Mouse (Mus musculus) liver, postnatal 0 days (tissue): ENCODE results near the gene Ror1. TPM values are rescaled to one million over a fixed set of nuclear protein-coding genes. Genes with fewer than 3 reads are reported as not detected.

Experiments used
- ATAC-seq: fragments of 200-750 bp; cut with Nextera tagmentation; 2 replicates; pipeline ENCODE4 v1.8.0; 2017; ENCODE audit warnings: mild to moderate bottlenecking, moderate library complexity
- DNase-seq: peaks from one replicate; pipeline ENCODE4 v3.0.0-alpha.2; 2016
- H3K27ac ChIP-seq: fragments of 300-500 bp; sonication (generic); 2 replicates; pipeline ENCODE4 v1.5.1; 2014; ENCODE audit warnings: antibody characterized with exemption, moderate library complexity, mild to moderate bottlenecking, low read depth
- H3K27me3 ChIP-seq: fragments of 300-500 bp; sonication (generic); 2 replicates; pipeline ENCODE4 v1.6.1; 2014; ENCODE audit warnings: low read length, control low read depth, mixed read lengths; ENCODE audit not compliant: insufficient read depth
- H3K36me3 ChIP-seq: fragments of 300-500 bp; sonication (generic); replicated peaks from 2 replicates; pipeline ENCODE4 v1.6.1; 2014; ENCODE audit warnings: mild to moderate bottlenecking, control low read depth, low read length, moderate library complexity, mixed read lengths; ENCODE audit not compliant: insufficient read depth
- H3K4me1 ChIP-seq: fragments of 300-500 bp; sonication (generic); 2 replicates; pipeline ENCODE4 v1.6.1; 2014; ENCODE audit warnings: antibody characterized with exemption, mild to moderate bottlenecking, control low read depth; ENCODE audit not compliant: insufficient read depth
- H3K4me2 ChIP-seq: fragments of 300-500 bp; sonication (generic); 2 replicates; pipeline ENCODE4 v1.6.1; 2014; ENCODE audit warnings: low read depth, mild to moderate bottlenecking, low read length, moderate library complexity, mixed read lengths
- H3K4me3 ChIP-seq: fragments of 300-500 bp; sonication (generic); 2 replicates; pipeline ENCODE4 v1.5.1; 2014; ENCODE audit warnings: low read depth, low read length
- H3K9ac ChIP-seq: fragments of 300-500 bp; sonication (generic); replicated peaks from 2 replicates; pipeline ENCODE4 v1.6.1; 2014; ENCODE audit warnings: mild to moderate bottlenecking, moderate library complexity
- H3K9me3 ChIP-seq: fragments of 300-500 bp; sonication (generic); 2 replicates; pipeline ENCODE4 v1.6.1; 2016; ENCODE audit warnings: mild to moderate bottlenecking, control low read depth, low read length, mixed read lengths
- CTCF ChIP-seq: sonication (generic); IDR thresholded peaks from 2 replicates; pipeline ENCODE4 v1.5.1; 2016; ENCODE audit warnings: antibody characterized with exemption, low read depth
- EP300 ChIP-seq: IDR thresholded peaks from 2 replicates; pipeline ENCODE4 v1.6.1; 2016; ENCODE audit warnings: antibody characterized with exemption, low read depth, mild to moderate bottlenecking
- WGBS: fragments of 180-500 bp; shearing (Covaris S2); extraction: QIAGEN DNeasy Blood & Tissue Kit; methylation state at CpG from one replicate; pipeline ENCODE4 v1.1.7; 2014; ENCODE audit not compliant: insufficient replicate concordance; 5-methylcytosine and 5-hydroxymethylcytosine counted together
- polyA plus RNA-seq: library from polyadenylated mRNA; unstranded; fragments of >200 nt; fragmentation: Nextera tagmentation; extraction: Ambion mirVana; gene quantifications from 2 replicates; pipeline ENCODE4 v1.2.1, GENCODE M21; 2015

Ror1 gene
- polyA plus RNA-seq, 1 experiment from 2014 or later: 0.29 TPM

DNA sequence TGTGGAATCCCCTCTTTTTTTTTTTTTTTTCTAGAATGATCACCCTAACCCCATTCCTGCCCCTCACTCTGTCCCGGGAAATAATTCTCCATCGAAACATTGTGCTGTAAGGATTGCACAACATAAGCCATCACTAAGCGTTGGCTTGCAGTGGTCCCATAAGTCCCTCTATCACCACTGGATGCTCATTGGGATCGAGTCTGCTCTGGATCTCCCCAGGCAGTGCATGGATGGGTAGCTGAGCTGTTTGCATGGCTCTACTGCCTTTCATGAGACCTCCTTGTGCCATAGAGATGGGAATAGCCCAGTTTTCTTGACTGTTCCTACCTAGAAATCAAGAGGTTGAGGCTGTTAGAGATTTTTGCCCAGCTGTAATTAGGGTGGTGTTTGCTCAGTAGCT is 13.0 kb downstream of the Ror1 start:
- WGBS: 76% methylated on average over 4 of the region's 4 CpGs
- no peak overlapping the region for H3K4me3 ChIP-seq
- H3K36me3 ChIP-seq: no peaks in the 10 kb centered on the region
- H3K9me3 ChIP-seq: no peaks in the 10 kb centered on the region
- ATAC-seq (no peak), DNase-seq (no peak)
- TF ChIP-seq CTCF: no peak
- no peak for TF ChIP-seq EP300
- H3K9ac ChIP-seq: no peak overlapping the region
- H3K4me1 ChIP-seq: no peaks in the 10 kb centered on the region
- no peaks in the 10 kb centered on the region for H3K27me3 ChIP-seq
- no peak overlapping the region for H3K4me2 ChIP-seq
- H3K27ac ChIP-seq: no peak overlapping the region

DNA sequence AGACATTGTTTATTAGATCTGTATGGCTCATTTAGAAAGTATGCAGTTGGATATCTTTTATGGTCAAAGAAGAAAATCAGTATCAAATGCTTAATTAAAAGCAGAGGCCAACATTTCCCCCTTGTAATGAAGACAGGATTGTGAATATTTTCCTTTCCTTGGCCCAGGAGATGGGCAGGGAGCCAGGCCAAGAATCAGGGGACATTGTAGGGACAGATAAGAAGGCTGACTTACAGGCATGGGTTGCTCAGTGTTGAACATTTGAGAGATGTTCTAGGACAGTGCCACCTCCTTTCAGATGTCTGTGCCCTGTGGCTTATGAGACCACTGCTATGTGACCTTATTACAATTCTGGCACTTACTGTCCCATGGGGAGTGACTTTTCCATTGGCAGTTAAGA is 18.6 kb downstream of the Ror1 start:
- Histone ChIP-seq H3K9me3 (no peaks in the 10 kb centered on the region), H3K4me3 (no peak overlapping the region), H3K4me1 (no peaks in the 10 kb centered on the region), H3K36me3 (no peaks in the 10 kb centered on the region), H3K4me2 (no peak overlapping the region), H3K27me3 (no peaks in the 10 kb centered on the region), H3K27ac (no peak overlapping the region), H3K9ac (no peak overlapping the region)
- ATAC-seq (no peak), DNase-seq (no peak)
- no peak for TF ChIP-seq CTCF
- TF ChIP-seq EP300: no peak

DNA sequence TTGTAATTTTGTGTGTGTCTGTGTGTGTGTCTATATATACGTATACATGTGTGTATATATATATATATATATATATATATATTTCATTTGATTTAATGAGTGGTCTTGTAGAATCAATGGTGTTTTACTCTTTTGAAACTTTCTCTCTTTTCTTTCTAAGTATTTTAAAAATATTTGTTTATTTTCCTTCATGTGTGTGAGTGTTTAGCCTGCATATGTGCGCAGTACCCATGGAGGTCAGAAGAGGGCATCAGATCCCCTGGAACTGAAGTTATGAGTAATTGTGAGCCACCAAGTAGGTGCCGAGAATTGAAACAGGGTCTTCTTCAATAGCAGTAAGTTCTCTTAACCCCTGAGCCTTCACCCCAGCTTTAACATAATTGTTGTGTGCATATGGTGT is 20.8 kb downstream of the Ror1 start:
- DNase-seq (no peak), ATAC-seq (no peak)
- Histone ChIP-seq H3K27me3 (no peaks in the 10 kb centered on the region), H3K4me2 (no peak overlapping the region), H3K9me3 (no peaks in the 10 kb centered on the region), H3K9ac (no peak overlapping the region), H3K27ac (no peak overlapping the region), H3K36me3 (no peaks in the 10 kb centered on the region), H3K4me3 (no peak overlapping the region), H3K4me1 (no peaks in the 10 kb centered on the region)
- TF ChIP-seq CTCF (peak; percentile 19; the same call in 1 of the 2 replicates), EP300 (no peak)
- WGBS: 80% methylated on average over 3 of the region's 3 CpGs

DNA sequence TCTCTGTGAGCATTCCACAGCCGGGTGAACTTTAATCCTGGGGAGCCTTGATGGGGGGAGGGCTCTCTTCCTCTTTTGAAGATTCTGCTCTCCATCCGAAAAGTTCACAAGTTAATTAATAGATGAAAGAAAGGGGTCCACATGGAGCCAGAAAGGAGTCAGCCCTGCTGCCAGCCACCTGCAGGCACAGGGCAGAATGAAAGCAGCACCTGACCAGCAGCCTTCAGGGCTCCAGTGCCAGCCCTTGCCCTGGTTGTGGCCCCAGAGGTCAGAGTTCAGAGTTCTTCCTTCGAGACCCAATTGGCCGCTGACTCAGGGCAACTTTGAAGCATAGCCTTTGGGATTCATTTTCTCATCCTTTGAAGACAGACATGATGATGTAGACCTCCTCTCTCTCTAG is 23.1 kb downstream of the Ror1 start:
- no peak overlapping the region for H3K27ac ChIP-seq
- TF ChIP-seq CTCF (no peak), EP300 (no peak)
- 51% methylated on average over 4 of the region's 4 CpGs for WGBS
- H3K4me2 ChIP-seq: no peak overlapping the region
- DNase-seq: no peak
- H3K27me3 ChIP-seq: no peaks in the 10 kb centered on the region
- H3K36me3 ChIP-seq: no peaks in the 10 kb centered on the region
- no peak overlapping the region for H3K9ac ChIP-seq
- H3K4me1 ChIP-seq: no peaks in the 10 kb centered on the region
- ATAC-seq: no peak
- no peak overlapping the region for H3K4me3 ChIP-seq
- H3K9me3 ChIP-seq: no peaks in the 10 kb centered on the region

DNA sequence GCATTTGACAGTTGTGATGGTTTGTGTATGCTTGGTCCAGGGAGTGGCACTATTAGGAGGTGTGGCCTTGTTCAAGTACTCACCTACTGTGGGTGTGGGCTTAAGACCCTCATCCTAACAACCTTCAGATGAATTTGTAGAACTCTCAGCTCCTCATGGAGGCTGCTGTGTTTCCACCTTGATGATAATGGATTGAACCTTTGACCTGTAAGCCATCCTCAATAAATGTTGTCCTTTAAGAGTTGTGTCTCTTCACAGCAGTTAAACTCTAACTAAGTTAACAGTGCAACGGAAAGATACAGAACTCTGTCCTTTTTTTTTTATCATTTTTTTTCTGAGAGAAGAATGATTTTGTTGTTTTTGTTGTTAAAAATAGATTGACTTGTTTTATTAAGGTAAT is 23.8 kb downstream of the Ror1 start:
- Histone ChIP-seq H3K4me1 (peaks cover 3% of the 10 kb centered on the region; the same call in 1 of the 2 replicates), H3K4me3 (no peak overlapping the region), H3K9ac (no peak overlapping the region), H3K27me3 (no peaks in the 10 kb centered on the region), H3K36me3 (no peaks in the 10 kb centered on the region), H3K9me3 (no peaks in the 10 kb centered on the region), H3K27ac (no peak overlapping the region), H3K4me2 (no peak overlapping the region)
- TF ChIP-seq CTCF (no peak), EP300 (no peak)
- no peak for DNase-seq
- 78% methylated on average over 1 of the region's 1 CpGs for WGBS
- no peak for ATAC-seq

DNA sequence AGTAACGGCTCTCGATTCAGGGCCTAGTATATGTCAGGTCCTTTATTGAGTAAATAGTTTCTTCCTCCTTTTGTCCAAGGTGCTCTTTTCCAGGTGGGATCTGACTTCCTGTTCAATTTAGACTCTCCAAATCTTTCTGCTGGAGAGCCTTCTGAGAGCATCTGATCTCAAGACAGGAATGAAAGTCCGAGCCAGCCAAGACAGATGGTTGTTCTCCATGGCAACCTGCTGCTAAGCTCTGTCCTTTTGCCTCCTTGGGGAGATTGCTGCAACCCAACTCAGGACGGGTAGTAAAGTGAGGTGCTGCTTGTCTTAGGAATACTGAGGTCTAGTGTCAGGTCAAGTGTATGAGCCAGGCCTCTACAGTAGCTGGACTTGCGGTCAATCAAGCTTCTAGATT is 25.0 kb downstream of the Ror1 start:
- H3K4me3 ChIP-seq: no peak overlapping the region
- DNase-seq (no peak), ATAC-seq (no peak)
- H3K4me1 ChIP-seq: peaks cover 3% of the 10 kb centered on the region; the same call in 1 of the 2 replicates
- TF ChIP-seq CTCF: no peak
- TF ChIP-seq EP300: no peak
- no peak overlapping the region for H3K9ac ChIP-seq
- H3K9me3 ChIP-seq: no peaks in the 10 kb centered on the region
- H3K27me3 ChIP-seq: no peaks in the 10 kb centered on the region
- no peaks in the 10 kb centered on the region for H3K36me3 ChIP-seq
- no peak overlapping the region for H3K27ac ChIP-seq
- H3K4me2 ChIP-seq: no peak overlapping the region
- WGBS: 73% methylated on average over 5 of the region's 5 CpGs

DNA sequence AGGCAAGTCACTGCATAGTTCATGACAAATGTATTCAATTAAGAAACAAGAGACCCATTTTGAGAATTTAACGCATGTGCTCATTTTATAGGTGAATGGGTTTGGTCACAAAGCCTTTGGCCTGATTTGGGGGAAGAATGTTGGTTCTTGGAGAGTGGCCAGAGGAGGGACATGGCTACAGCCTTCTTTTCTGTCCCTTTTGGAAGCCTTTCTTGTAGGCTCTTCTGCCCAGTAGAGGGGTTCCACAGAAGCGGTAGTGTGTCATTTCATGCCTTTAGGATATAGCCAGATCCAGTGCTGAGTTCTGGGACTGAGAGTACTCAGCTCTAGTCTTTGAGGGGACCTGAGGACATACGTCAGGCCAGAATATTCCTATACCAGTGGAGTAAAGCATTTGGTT is 26.8 kb downstream of the Ror1 start:
- H3K27ac ChIP-seq: no peak overlapping the region
- no peak for ATAC-seq
- no peak overlapping the region for H3K9ac ChIP-seq
- DNase-seq: no peak
- no peaks in the 10 kb centered on the region for H3K9me3 ChIP-seq
- H3K4me3 ChIP-seq: no peak overlapping the region
- no peak overlapping the region for H3K4me2 ChIP-seq
- no peaks in the 10 kb centered on the region for H3K36me3 ChIP-seq
- TF ChIP-seq CTCF (no peak), EP300 (no peak)
- H3K4me1 ChIP-seq: peaks cover 3% of the 10 kb centered on the region; the same call in 1 of the 2 replicates
- no peaks in the 10 kb centered on the region for H3K27me3 ChIP-seq
- 79% methylated on average over 3 of the region's 3 CpGs for WGBS
